ENCODE assay signal across 14 mouse cellular contexts in genomic region chr6:67161610-67162009, GRCm38 (mm10).
DNase-seq lines count a peak whose midpoint lies in the region; ATAC-seq lines count a peak whose summit lies in the region.
"Had no signal": no experiment of that assay in that cellular context is flagged by ENCODE, and none has a peak within 500 bp of the region (broad histone marks: within the 10 kb centered on the region; RNA-seq: fewer than 3 reads in every experiment).

No protein-coding gene starts in this region.

- H3K4me2 ChIP-seq in heart, embryonic 13.5 days, result no peak overlapping the region
- H3K4me2 ChIP-seq in forebrain, embryonic 13.5 days, result no peak overlapping the region

- 0 out of 2 replicates have a peak, but pooled peaks cover 3% of the 10 kb centered on the region for H3K27me3 ChIP-seq in heart, embryonic 13.5 days (replicated peaks)
- H3K27me3 ChIP-seq in forebrain, embryonic 13.5 days, result no peaks in the 10 kb centered on the region

- ATAC-seq in heart, embryonic 13.5 days (ENCODE audit: extremely low read depth, insufficient number of reproducible peaks, low FRiP score, low TSS enrichment), result peak; percentile 49; the same call in 1 of the 2 replicates
- ATAC-seq in erythroblast, adult 5-6 weeks (replicated peaks; ENCODE audit: low FRiP score, poor library complexity, severe bottlenecking), result peak; percentile 82
- no peak for ATAC-seq in forebrain, embryonic 13.5 days
- ATAC-seq: forebrain, embryonic 16.5 days; hindbrain, embryonic 16.5 days; midbrain, embryonic 16.5 days had no signal

- no peak overlapping the region for H3K9ac ChIP-seq in heart, embryonic 13.5 days
- H3K9ac ChIP-seq in forebrain, embryonic 13.5 days, result no peak overlapping the region

- DNase-seq in heart, adult 18-20 months, result no peak
- peak; percentile 75 to 87 for DNase-seq in lung, adult 18-20 months
- DNase-seq in spleen, postnatal 14 days (ENCODE audit: low spot score in 2 of 2), result peak; percentile 17 to 42
- no peak for DNase-seq in left cerebral cortex, adult 8-10 months (ENCODE audit: low spot score in 2 of 2)
- no peak for DNase-seq in adrenal gland, postnatal 36 days
- DNase-seq: gastrocnemius, postnatal 36 days; kidney, postnatal 36 days; left cerebral cortex, postnatal 4 days had no signal

- peaks cover 11% of the 10 kb centered on the region for H3K4me1 ChIP-seq in heart, embryonic 13.5 days
- no peaks in the 10 kb centered on the region for H3K4me1 ChIP-seq in forebrain, embryonic 13.5 days

- H3K27ac ChIP-seq in heart, embryonic 13.5 days (replicated peaks), result no peak overlapping the region; the same call in 1 of the 2 replicates
- H3K27ac ChIP-seq in forebrain, embryonic 13.5 days, result no peak overlapping the region

- H3K36me3 ChIP-seq in heart, embryonic 13.5 days, result no peaks in the 10 kb centered on the region
- no peaks in the 10 kb centered on the region for H3K36me3 ChIP-seq in forebrain, embryonic 13.5 days (ENCODE audit: poor library complexity, severe bottlenecking)

- H3K4me3 ChIP-seq in heart, embryonic 13.5 days, result no peak overlapping the region
- H3K4me3 ChIP-seq in forebrain, embryonic 13.5 days, result no peak overlapping the region

- WGBS in heart, embryonic 13.5 days, result 53% methylated on average over 7 of the region's 7 CpGs
- 73% methylated on average over 7 of the region's 7 CpGs for WGBS in forebrain, embryonic 13.5 days

- no peaks in the 10 kb centered on the region for H3K9me3 ChIP-seq in heart, embryonic 13.5 days
- H3K9me3 ChIP-seq in forebrain, embryonic 13.5 days (replicated peaks), result no peaks in the 10 kb centered on the region

Comparison
In these comparisons a context has a peak if more than half of its experiments do, and no peak if none do; other contexts are left out.
1. DNase-seq: peak in lung, adult 18-20 months (2 of 2) and spleen, postnatal 14 days (2 of 2); none in heart, adult 18-20 months (0 of 2), left cerebral cortex, adult 8-10 months (0 of 2) and adrenal gland, postnatal 36 days (0 of 2).